Mouse (Mus musculus) kidney, adult 8-10 months (tissue): ENCODE measurements around the gene Ddx3x.
"Not testable (repeated sequence)": the region's sequence is repeated elsewhere in the genome, so short reads cannot be mapped to it uniquely, and the experiment has no call there.

Experiments used
- DNase-seq, 2 experiments: peaks; one replicate each; pipeline ENCODE4 v3.0.0; 2022

Gene Ddx3x

GRCm38 (mm10) chrX:13281329-13282088 is 739 bp downstream of the Ddx3x start:
- DNase-seq: peak; percentile 49 to 72

GRCm38 (mm10) chrX:13282089-13282850 is 1.5 kb downstream of the Ddx3x start:
- no peak for DNase-seq

GRCm38 (mm10) chrX:13285772-13286171 is 5.0 kb downstream of the Ddx3x start:
- no peak for DNase-seq

- DNase-seq: no peak
These were observed 13.9 kb downstream of the Ddx3x start for GRCm38 (mm10) chrX:13294505-13295228.

- DNase-seq: no peak
These were observed 14.4 kb downstream of the Ddx3x start for GRCm38 (mm10) chrX:13295229-13295571.

GRCm38 (mm10) chrX:13296241-13296640 is 15.5 kb downstream of the Ddx3x start:
- not testable (repeated sequence) for DNase-seq

- no peak for DNase-seq
These were observed 25.4 kb downstream of the Ddx3x start for GRCm38 (mm10) chrX:13306190-13306589.

GRCm38 (mm10) chrX:13311396-13311795 is 30.6 kb downstream of the Ddx3x start:
- DNase-seq: no peak

GRCm38 (mm10) chrX:13329611-13330010 is 48.8 kb downstream of the Ddx3x start:
- no peak for DNase-seq
